Mouse (Mus musculus) thymus, postnatal 36 days (tissue): ENCODE data around the gene 1700006A11Rik.
"Not testable (repeated sequence)": the region's sequence is repeated elsewhere in the genome, so short reads cannot be mapped to it uniquely, and the experiment has no call there.

Experiments
- DNase-seq, 2 experiments: peaks; one replicate each; pipeline ENCODE4 v3.0.0; 2022; ENCODE audit warnings: mixed read lengths in 2 of 2

1700006A11Rik gene

DNA sequence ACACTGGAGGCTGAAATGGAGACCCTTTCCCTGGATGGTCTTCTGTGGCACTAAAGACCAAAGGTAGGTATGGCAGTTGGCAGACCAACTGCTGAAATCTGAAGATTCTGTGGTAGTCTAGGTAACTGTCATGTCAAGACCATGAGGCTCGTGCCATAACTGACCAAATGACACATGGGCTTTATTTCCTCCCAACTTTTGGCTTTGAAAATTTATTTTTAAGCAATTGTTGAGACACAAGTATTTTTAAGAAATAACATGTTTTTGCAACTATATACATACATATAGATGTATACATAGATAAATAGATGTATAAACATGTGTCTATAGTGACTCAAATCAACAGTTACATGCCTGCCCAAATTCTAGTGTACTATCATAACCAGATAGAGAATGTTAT, at the start of gene 1700006A11Rik:
1700006A11Rik (minus strand) TSS at position 101 of the 400 bp plus-strand sequence.
- DNase-seq, result no peak

DNA sequence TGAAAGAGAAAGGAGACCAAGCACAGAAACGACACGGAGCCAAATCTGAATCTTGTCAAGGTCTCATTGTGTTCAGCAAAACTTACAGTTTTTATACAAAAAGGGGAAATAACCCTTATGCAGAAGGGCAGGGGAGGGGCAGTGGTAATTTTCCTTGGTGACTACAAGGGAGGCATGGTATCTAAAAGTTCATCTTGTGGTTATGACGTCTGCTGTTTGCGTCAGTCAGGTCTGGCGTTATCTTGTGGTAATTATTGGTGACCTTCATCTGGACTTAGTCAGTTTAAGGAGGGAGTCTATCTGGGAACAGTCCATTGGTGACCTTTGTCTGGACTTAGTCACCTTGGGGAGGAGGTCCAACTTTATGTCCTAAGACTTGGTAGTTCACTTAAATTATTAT, 48.5 kb upstream of the 1700006A11Rik start:
- DNase-seq, result not testable (repeated sequence)

DNA sequence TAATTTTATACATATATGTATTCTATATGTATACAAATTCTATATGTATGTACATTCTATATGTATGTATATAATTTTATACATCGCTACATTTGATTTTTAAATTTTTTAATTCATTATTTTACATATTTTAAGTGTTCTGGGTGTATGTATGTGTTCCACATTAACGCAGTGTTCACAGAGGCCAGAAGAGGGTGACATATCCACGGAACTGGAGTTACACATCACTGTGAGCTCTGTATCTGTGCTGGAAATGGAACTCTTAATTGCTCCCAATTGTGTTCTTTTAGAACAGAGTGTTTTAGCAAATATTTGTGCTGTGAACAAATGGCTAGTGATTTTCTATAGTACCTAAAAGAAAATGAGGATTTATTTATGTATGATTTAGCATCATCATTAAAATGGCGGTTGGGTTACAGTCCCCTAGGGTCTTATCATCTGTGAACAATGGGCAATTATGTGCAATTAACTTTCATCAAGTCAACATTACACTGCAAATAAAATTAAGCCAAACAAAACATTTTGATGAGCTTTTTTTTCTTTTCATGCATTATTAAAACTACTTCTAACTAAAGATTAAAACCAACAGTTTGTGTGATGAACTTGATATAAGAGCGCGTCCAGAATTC, 40.4 kb upstream of the 1700006A11Rik start:
- DNase-seq, result no peak

DNA sequence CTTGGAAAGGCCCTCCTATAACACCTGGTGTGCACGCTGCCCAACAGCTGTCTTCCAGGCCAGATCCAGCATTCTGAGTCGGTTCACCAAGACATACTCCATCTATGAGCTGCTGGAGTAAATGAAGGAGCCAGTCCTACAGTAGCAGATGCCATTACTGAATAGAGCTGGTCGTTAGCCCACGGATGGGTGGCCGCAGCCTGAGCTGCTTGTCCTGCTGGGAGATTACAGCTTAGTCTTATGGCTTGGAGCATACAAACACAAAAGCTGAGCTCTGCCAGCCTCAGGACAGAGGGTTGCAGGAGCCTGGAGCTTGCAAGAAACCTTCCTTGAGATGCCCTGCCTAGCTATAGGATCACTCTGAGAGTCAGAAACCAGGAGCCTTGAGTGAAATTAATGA, 33.6 kb downstream of the 1700006A11Rik start:
- no peak for DNase-seq

DNA sequence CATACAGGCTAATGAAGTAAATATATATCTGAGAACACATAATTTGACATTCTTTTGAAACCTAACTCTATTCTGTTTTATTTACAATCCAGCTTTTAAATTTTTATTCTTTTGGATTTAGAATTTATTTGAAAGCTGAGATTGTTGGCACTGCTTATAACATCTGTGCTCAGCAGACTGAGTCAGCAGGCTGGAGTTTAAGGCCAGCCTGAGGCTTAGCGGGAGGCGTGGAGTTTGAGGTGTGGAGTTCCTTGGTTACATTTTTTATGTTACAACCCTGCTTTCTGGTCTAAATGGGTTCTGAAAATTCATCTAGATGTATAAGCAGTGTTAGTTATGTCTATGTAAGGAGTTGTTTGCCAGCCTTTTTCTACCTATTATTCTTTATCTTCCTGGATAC, 35.7 kb downstream of the 1700006A11Rik start:
- DNase-seq, result no peak

DNA sequence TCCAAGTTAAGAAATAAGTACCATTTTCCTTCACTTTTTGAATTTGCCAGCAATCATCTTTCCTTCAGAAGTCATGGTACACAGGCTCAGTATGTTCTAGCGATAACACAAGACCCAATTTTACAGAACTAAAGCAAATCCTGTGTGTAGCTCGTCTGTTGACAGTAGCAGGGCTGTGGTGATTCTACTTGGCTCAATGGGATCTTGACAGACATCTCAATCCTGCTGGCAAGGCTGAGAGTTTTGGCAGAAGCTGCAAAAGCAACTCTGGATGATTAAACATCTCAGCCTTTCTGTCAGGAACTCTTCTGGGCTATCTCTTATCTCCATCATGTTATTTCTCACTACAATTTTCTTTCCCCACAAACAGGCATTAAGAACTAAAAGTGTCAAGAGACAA, 36.2 kb downstream of the 1700006A11Rik start:
- no peak for DNase-seq

DNA sequence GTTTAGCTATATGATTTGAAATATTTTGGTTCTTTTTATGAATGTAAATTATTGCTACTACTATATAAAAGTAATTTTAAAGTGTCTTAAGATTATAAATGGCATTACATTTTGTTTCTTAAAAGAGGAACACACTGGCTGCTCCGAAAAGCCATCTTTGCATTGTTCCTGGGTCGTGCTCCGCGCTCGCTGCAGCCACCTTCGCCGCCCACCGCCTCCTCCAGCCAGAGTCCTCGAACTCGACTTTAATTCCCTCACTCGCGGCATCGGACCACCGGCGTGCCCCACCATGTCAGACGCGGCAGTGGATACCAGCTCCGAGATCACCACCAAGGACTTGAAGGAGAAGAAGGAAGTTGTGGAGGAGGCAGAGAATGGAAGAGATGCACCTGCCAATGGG, 40.5 kb downstream of the 1700006A11Rik start:
- not testable (repeated sequence) for DNase-seq

DNA sequence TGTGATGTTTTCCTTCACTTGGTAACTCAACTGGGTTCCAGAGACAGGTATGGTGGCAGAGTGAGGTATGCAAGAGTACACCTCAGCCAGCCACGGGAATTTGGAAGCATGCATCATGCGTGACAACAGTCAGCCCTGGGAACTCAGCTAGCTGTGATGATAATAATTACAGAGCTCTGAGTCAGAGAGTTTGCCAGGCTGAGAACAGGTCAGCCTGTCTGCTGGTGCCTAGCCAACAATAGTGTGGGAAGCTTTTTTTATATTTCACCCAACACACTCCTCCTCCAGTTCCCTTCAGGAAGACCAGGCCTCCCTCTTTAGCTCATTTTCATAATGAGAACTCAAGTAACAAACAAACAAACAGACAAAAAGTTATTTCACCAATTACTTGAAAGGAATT, 53.8 kb downstream of the 1700006A11Rik start:
- DNase-seq, result no peak

DNA sequence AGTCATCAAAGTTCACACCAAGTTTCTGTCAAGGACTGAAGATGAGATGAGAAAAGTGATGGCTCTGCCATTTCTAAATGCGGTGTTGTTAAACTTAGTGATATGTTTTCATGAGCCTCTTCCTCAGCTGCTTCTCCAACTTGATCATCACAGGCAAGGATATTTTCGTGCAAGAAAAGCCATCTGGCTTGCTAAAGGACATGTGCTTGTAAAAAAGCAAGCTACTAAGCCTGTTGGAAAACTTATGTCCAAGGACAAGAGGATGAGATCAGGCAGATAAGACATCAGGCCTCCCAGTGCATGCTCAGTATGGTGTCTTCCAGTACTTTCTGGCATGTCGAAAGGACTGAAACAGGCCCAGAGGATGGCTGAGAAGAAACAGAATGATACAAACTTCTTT, 68.3 kb downstream of the 1700006A11Rik start:
- no peak for DNase-seq
